Mouse (Mus musculus): Measurements from ENCODE around the gene Arl8a.
"Not testable (repeated sequence)": the region's sequence is repeated elsewhere in the genome, so short reads cannot be mapped to it uniquely, and the experiment has no call there.

Arl8a gene

GRCm38 (mm10) chr1:135169556-135170224 is 23.1 kb downstream of the Arl8a start:
- no peak for DNase-seq (ENCODE audit: low read depth)

- DNase-seq (ENCODE audit: low read depth) = no peak
These were observed 23.7 kb downstream of the Arl8a start for GRCm38 (mm10) chr1:135170299-135170698.

- no peak for DNase-seq (ENCODE audit: low read depth)
These were observed 24.6 kb downstream of the Arl8a start for GRCm38 (mm10) chr1:135171202-135171601.

GRCm38 (mm10) chr1:135171984-135172383 is 25.4 kb downstream of the Arl8a start:
- peak; percentile 39 for DNase-seq (ENCODE audit: low read depth)

- DNase-seq (ENCODE audit: low read depth) = no peak
These were observed 26.7 kb downstream of the Arl8a start for GRCm38 (mm10) chr1:135173311-135173710.

GRCm38 (mm10) chr1:135175176-135175575 is 28.6 kb downstream of the Arl8a start:
- DNase-seq (ENCODE audit: low read depth) = no peak

GRCm38 (mm10) chr1:135177724-135178123 is 31.1 kb downstream of the Arl8a start:
- no peak for DNase-seq (ENCODE audit: low read depth)

GRCm38 (mm10) chr1:135178863-135179262 is 32.2 kb downstream of the Arl8a start:
- no peak for DNase-seq (ENCODE audit: low read depth)

- no peak for DNase-seq (ENCODE audit: low read depth)
These were observed 34.2 kb downstream of the Arl8a start for GRCm38 (mm10) chr1:135180830-135181229.

GRCm38 (mm10) chr1:135181275-135181674 is 34.7 kb downstream of the Arl8a start:
- DNase-seq (ENCODE audit: low read depth) = no peak

GRCm38 (mm10) chr1:135181880-135182623 is 35.4 kb downstream of the Arl8a start:
- DNase-seq (ENCODE audit: low read depth) = no peak

GRCm38 (mm10) chr1:135182975-135183374 is 36.4 kb downstream of the Arl8a start:
- DNase-seq (ENCODE audit: low read depth) = no peak

- no peak for DNase-seq (ENCODE audit: low read depth)
These were observed 36.8 kb downstream of the Arl8a start for GRCm38 (mm10) chr1:135183448-135183847.

- DNase-seq (ENCODE audit: low read depth) = no peak
These were observed 37.4 kb downstream of the Arl8a start for GRCm38 (mm10) chr1:135183941-135184570.

- DNase-seq (ENCODE audit: low read depth) = no peak
These were observed 39.3 kb downstream of the Arl8a start for GRCm38 (mm10) chr1:135185936-135186335.

GRCm38 (mm10) chr1:135186427-135186826 is 39.8 kb downstream of the Arl8a start:
- DNase-seq (ENCODE audit: low read depth) = no peak

- DNase-seq (ENCODE audit: low read depth) = not testable (repeated sequence)
These were observed 40.4 kb downstream of the Arl8a start for GRCm38 (mm10) chr1:135187016-135187415.

GRCm38 (mm10) chr1:135188197-135188596 is 41.6 kb downstream of the Arl8a start:
- no peak for DNase-seq (ENCODE audit: low read depth)

GRCm38 (mm10) chr1:135189186-135189585 is 42.6 kb downstream of the Arl8a start:
- no peak for DNase-seq (ENCODE audit: low read depth)

- not testable (repeated sequence) for DNase-seq (ENCODE audit: low read depth)
These were observed 47.7 kb downstream of the Arl8a start for GRCm38 (mm10) chr1:135194335-135194734.

- DNase-seq (ENCODE audit: low read depth) = no peak
These were observed 49.4 kb downstream of the Arl8a start for GRCm38 (mm10) chr1:135195907-135196440.

GRCm38 (mm10) chr1:135198412-135198811 is 51.8 kb downstream of the Arl8a start:
- DNase-seq (ENCODE audit: low read depth) = no peak
